Mouse (Mus musculus) spleen, embryonic (tissue): Measurements from ENCODE around the gene Aldh3b2.
"Not testable (repeated sequence)": the region's sequence is repeated elsewhere in the genome, so short reads cannot be mapped to it uniquely, and the experiment has no call there.

Experiments
- CTCF ChIA-PET: fragments of 350-600 bp; sonication (Branson Sonifier 250); formaldehyde crosslinking; loops from one replicate; lab custom pipeline; 2022; lab: Charles Lee

Gene Aldh3b2

GRCm38 (mm10) chr19:3945872-3946564, 26.1 kb upstream of the Aldh3b2 start:
- CTCF ChIA-PET, result interaction anchor here (0.5 to 1.0 kb wide), 2 partner anchors 35 to 95 kb away, joined by 3 read pairs; partner anchors contain the start of gene Chka

- CTCF ChIA-PET, result interaction anchor here (0.5 to 1.0 kb wide), 3 partner anchors 14 to 95 kb away, joined by 3 to 4 read pairs (median 3); partner anchors contain the start of gene Chka
Measured at GRCm38 (mm10) chr19:3946715-3947114, 25.4 kb upstream of the Aldh3b2 start.

GRCm38 (mm10) chr19:3947813-3948212, 24.3 kb upstream of the Aldh3b2 start:
- CTCF ChIA-PET, result no interaction called here

- CTCF ChIA-PET, result interaction anchor here (0.5 to 1.1 kb wide), 4 partner anchors 32 to 388 kb away, joined by 3 to 4 read pairs (median 4); no protein-coding TSS in a partner anchor
Measured at GRCm38 (mm10) chr19:3948546-3948945, 23.6 kb upstream of the Aldh3b2 start.

GRCm38 (mm10) chr19:3950331-3950730, 21.8 kb upstream of the Aldh3b2 start:
- CTCF ChIA-PET, result no interaction called here

- CTCF ChIA-PET, result no interaction called here
Measured at GRCm38 (mm10) chr19:3951461-3951860, 20.7 kb upstream of the Aldh3b2 start.

GRCm38 (mm10) chr19:3952099-3952498, 20.0 kb upstream of the Aldh3b2 start:
- CTCF ChIA-PET, result interaction anchor here (0.6 kb wide), 1 partner anchor 47 kb away, joined by 4 read pairs; no protein-coding TSS in a partner anchor

GRCm38 (mm10) chr19:3955033-3955432, 17.1 kb upstream of the Aldh3b2 start:
- CTCF ChIA-PET, result no interaction called here

- CTCF ChIA-PET, result no interaction called here
Measured at GRCm38 (mm10) chr19:3955804-3956203, 16.3 kb upstream of the Aldh3b2 start.

- CTCF ChIA-PET, result not testable (repeated sequence)
Measured at GRCm38 (mm10) chr19:3957296-3958036, 14.7 kb upstream of the Aldh3b2 start.

GRCm38 (mm10) chr19:3958470-3958869, 13.7 kb upstream of the Aldh3b2 start, which contains the start of gene Aldh3b3:
Gene Aldh3b3, plus strand, starts transcription at chr19:3958645.
- CTCF ChIA-PET, result no interaction called here

- CTCF ChIA-PET, result no interaction called here
Measured at GRCm38 (mm10) chr19:3959030-3959429, 13.1 kb upstream of the Aldh3b2 start.

- CTCF ChIA-PET, result interaction anchor here (0.6 kb wide), 2 partner anchors 13 to 229 kb away, joined by 3 to 4 read pairs; no protein-coding TSS in a partner anchor
Measured at GRCm38 (mm10) chr19:3960211-3960610, 11.9 kb upstream of the Aldh3b2 start.

GRCm38 (mm10) chr19:3961805-3962204, 10.3 kb upstream of the Aldh3b2 start:
- CTCF ChIA-PET, result not testable (repeated sequence)

- CTCF ChIA-PET, result no interaction called here
Measured at GRCm38 (mm10) chr19:3962469-3962868, 9.7 kb upstream of the Aldh3b2 start.

GRCm38 (mm10) chr19:3964030-3964429, 8.1 kb upstream of the Aldh3b2 start:
- CTCF ChIA-PET, result no interaction called here

- CTCF ChIA-PET, result interaction anchor here (0.6 kb wide), 1 partner anchor 13 kb away, joined by 5 read pairs; no protein-coding TSS in a partner anchor
Measured at GRCm38 (mm10) chr19:3966330-3967075, 5.6 kb upstream of the Aldh3b2 start.

- CTCF ChIA-PET, result interaction anchor here (0.6 kb wide), 1 partner anchor 14 kb away, joined by 5 read pairs; no protein-coding TSS in a partner anchor
Measured at GRCm38 (mm10) chr19:3967258-3967657, 4.9 kb upstream of the Aldh3b2 start.

GRCm38 (mm10) chr19:3974608-3975007, 2.5 kb downstream of the Aldh3b2 start:
- CTCF ChIA-PET, result not testable (repeated sequence)

GRCm38 (mm10) chr19:3975866-3976265, 3.7 kb downstream of the Aldh3b2 start:
- CTCF ChIA-PET, result no interaction called here

- CTCF ChIA-PET, result interaction anchor here (0.5 to 1.3 kb wide), 7 partner anchors 9 to 90 kb away, joined by 3 to 11 read pairs (median 3); no protein-coding TSS in a partner anchor
Measured at GRCm38 (mm10) chr19:3980309-3980708, 8.2 kb downstream of the Aldh3b2 start.
